Mouse (Mus musculus): ENCODE data around the gene Slc6a5. TPM values are rescaled to one million over a fixed set of nuclear protein-coding genes. Genes with fewer than 3 reads are reported as not detected.
"Not testable (repeated sequence)": the region's sequence is repeated elsewhere in the genome, so short reads cannot be mapped to it uniquely, and the experiment has no call there.

The Slc6a5 gene
- polyA plus RNA-seq, 1 experiment from 2014 or later, result not detected

DNA sequence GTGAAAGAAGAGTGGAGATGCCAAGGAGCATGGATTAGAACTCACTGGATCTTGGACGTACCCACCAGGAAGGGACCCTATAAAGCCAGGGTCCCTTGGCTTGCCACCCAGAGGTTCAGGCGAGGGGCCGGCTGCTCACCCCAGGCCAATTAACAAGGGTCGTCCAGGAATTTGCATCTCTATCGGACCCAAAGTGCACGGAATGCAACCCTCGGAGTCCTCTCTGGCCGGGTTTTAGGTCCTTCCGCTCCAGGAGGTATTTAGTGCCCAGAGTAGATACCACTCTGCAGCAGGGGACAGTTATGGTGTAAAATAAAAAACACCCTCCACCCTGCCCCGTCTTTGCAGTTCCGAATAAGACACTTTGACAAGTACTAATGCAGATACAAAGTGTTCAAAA lies 5.5 kb downstream of the Slc6a5 start:
- H3K4me3 ChIP-seq (replicated peaks), result 0 out of 2 replicates have a peak overlapping the region, but pooled peaks have one; percentile 5
- no peak for ATAC-seq (ENCODE audit: low FRiP score)
- H3K9me3 ChIP-seq, result 0 out of 2 replicates have a peak, but pooled peaks cover 5% of the 10 kb centered on the region
- H3K4me1 ChIP-seq, result peaks cover 11% of the 10 kb centered on the region
- H3K27me3 ChIP-seq, result peaks cover 99% of the 10 kb centered on the region
- H3K27ac ChIP-seq, result no peak overlapping the region
- under 1% methylated on average over 11 of the region's 11 CpGs for WGBS
- no peaks in the 10 kb centered on the region for H3K36me3 ChIP-seq (replicated peaks)
- no peak overlapping the region for H3K9ac ChIP-seq
- no peak overlapping the region for H3K4me2 ChIP-seq

DNA sequence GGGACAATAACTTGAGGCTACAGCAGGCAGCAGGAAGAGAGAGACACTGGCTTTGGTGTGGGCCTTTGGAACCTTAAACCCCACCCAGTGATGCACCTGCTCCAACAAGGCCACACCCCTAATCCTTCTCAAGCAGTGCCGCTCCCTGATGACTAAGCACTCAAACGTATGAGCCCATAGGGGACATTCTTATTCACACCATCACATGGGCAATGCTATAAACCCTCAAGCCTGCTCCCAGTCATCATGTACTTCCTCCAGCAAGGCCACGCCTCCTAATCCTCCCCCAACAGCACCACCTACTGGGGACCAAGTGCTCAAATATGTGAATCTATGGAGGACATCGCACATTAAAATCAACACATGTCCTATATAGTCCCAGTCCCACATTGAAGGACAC lies 9.5 kb downstream of the Slc6a5 start:
- Histone ChIP-seq H3K36me3 (replicated peaks) (no peaks in the 10 kb centered on the region), H3K9ac (no peak overlapping the region), H3K4me3 (replicated peaks) (no peak overlapping the region), H3K9me3 (0 out of 2 replicates have a peak, but pooled peaks cover 5% of the 10 kb centered on the region), H3K27ac (no peak overlapping the region), H3K4me2 (no peak overlapping the region), H3K27me3 (peaks cover 87% of the 10 kb centered on the region), H3K4me1 (peaks cover 7% of the 10 kb centered on the region)
- WGBS, result 87% methylated on average over 4 of the region's 4 CpGs
- ATAC-seq (ENCODE audit: low FRiP score), result no peak

GRCm38 (mm10) chr7:49920751-49921150 lies 10.8 kb downstream of the Slc6a5 start:
- H3K27me3 ChIP-seq, result peaks cover 87% of the 10 kb centered on the region

GRCm38 (mm10) chr7:49922928-49923327 lies 13.0 kb downstream of the Slc6a5 start:
- peak; percentile 84 for ATAC-seq (ENCODE audit: low FRiP score)
- Histone ChIP-seq H3K9me3 (0 out of 2 replicates have a peak, but pooled peaks cover 5% of the 10 kb centered on the region), H3K36me3 (replicated peaks) (no peaks in the 10 kb centered on the region), H3K27me3 (peaks cover 86% of the 10 kb centered on the region), H3K4me3 (replicated peaks) (no peak overlapping the region), H3K9ac (no peak overlapping the region; the same call in 1 of the 2 replicates), H3K4me1 (peaks cover 7% of the 10 kb centered on the region), H3K27ac (peak overlapping the region; percentile 33; the same call in 1 of the 2 replicates), H3K4me2 (0 out of 2 replicates have a peak overlapping the region, but pooled peaks have one; percentile 21)
- WGBS, result 24% methylated on average over 4 of the region's 4 CpGs

More at GRCm38 (mm10) chr7:49920751-49921150, 10.8 kb downstream of the Slc6a5 start:
- Histone ChIP-seq H3K4me3 (replicated peaks) (no peak overlapping the region), H3K9me3 (0 out of 2 replicates have a peak, but pooled peaks cover 5% of the 10 kb centered on the region), H3K4me1 (peaks cover 7% of the 10 kb centered on the region), H3K4me2 (no peak overlapping the region), H3K9ac (no peak overlapping the region), H3K27ac (no peak overlapping the region), H3K36me3 (replicated peaks) (no peaks in the 10 kb centered on the region)
- 87% methylated on average over 4 of the region's 4 CpGs for WGBS
- no peak for ATAC-seq (ENCODE audit: low FRiP score)

DNA sequence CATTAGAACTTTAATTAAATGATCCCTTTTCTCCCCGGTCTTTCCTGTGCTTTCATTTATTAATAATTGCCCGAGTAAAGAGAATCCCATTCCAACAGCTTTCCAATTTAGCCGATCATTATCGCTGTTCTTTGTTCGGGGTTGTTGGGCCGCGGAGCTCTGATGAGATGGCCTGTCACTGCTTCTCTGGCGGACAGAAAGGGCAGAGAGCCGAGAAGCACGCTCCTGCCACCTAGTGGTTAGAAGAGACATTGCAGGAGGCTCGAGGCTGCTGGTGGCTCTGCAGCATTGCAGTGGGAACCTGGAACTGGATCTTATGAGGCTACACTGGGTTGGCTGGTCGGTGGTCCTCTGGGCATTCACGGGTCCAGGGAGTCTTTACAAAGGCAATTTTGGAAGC lies 13.4 kb downstream of the Slc6a5 start:
- H3K9ac ChIP-seq, result no peak overlapping the region
- H3K4me2 ChIP-seq, result 0 out of 2 replicates have a peak overlapping the region, but pooled peaks have one; percentile 21
- ATAC-seq (ENCODE audit: low FRiP score), result peak; percentile 86
- peaks cover 86% of the 10 kb centered on the region for H3K27me3 ChIP-seq
- no peak overlapping the region for H3K4me3 ChIP-seq (replicated peaks)
- WGBS, result under 1% methylated on average over 13 of the region's 13 CpGs
- H3K27ac ChIP-seq, result 0 out of 2 replicates have a peak overlapping the region, but pooled peaks have one; percentile 33
- no peaks in the 10 kb centered on the region for H3K36me3 ChIP-seq (replicated peaks)
- peaks cover 7% of the 10 kb centered on the region for H3K4me1 ChIP-seq
- H3K9me3 ChIP-seq, result 0 out of 2 replicates have a peak, but pooled peaks cover 5% of the 10 kb centered on the region

GRCm38 (mm10) chr7:49928571-49928970 lies 18.6 kb downstream of the Slc6a5 start:
- WGBS, result 60% methylated on average over 3 of the region's 3 CpGs
- Histone ChIP-seq H3K4me3 (replicated peaks) (no peak overlapping the region), H3K9ac (no peak overlapping the region), H3K4me1 (no peaks in the 10 kb centered on the region), H3K4me2 (no peak overlapping the region), H3K27me3 (peaks cover 51% of the 10 kb centered on the region), H3K9me3 (no peaks in the 10 kb centered on the region), H3K36me3 (replicated peaks) (no peaks in the 10 kb centered on the region), H3K27ac (no peak overlapping the region)
- no peak for ATAC-seq (ENCODE audit: low FRiP score)

DNA sequence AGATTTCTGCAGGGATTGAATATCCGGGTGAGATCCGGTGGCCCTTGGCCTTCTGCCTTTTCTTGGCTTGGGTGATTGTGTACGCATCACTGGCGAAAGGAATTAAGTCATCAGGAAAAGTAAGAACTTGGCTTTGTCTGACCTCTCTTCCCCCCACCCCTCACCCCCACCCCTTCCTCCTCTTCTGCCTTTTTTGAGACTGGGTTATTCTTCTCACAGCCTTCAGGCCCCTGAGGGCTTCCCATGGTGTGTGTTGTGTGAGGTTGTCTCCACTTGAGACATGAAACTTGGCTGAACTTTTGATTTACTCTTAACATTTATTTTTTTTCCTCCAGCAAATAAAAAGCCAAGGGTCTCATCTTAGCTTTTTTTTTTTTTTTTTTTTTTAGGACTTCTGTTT lies 20.1 kb downstream of the Slc6a5 start:
- no peak overlapping the region for H3K9ac ChIP-seq
- 34% methylated on average over 4 of the region's 4 CpGs for WGBS
- no peaks in the 10 kb centered on the region for H3K9me3 ChIP-seq
- no peaks in the 10 kb centered on the region for H3K36me3 ChIP-seq (replicated peaks)
- no peak overlapping the region for H3K27ac ChIP-seq
- no peak overlapping the region for H3K4me2 ChIP-seq
- H3K27me3 ChIP-seq, result peaks cover 40% of the 10 kb centered on the region
- H3K4me1 ChIP-seq, result no peaks in the 10 kb centered on the region
- no peak for ATAC-seq (ENCODE audit: low FRiP score)
- H3K4me3 ChIP-seq (replicated peaks), result no peak overlapping the region

DNA sequence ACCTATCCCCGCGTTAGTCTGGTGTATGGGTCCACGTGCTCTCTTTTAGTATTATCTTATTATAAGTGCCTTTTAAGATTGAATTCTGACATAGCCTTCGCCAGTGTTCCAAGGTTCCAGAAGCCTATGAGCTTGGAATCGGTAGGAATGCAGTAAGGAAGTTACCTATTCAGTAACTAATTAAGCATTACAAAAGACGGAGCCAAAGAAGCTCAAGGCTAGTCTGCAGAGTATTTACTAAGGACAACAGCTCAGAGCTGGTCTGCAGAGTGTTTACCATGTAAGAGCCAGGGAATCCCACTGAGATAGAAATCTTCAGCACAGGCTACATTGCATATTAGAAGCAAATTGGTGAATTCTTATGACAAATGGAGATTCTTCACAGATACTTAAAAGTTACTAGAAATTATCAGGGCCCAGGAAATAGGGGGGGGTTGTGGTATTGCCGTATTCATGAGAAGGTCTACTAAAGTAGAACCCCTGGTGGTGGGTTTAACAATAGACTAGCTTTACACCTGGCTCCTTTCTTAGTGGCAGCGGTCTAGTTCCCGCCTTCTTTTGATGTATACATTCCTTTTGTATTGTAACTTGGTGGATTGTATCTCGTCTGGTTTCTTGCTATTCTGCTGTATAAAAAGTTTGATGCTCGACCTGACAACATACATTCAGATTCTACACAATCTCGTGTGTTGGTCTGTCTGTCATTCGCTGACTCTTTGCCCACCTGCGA lies 23.6 kb downstream of the Slc6a5 start:
- H3K27me3 ChIP-seq; H3K27ac ChIP-seq; H3K9me3 ChIP-seq; H3K4me2 ChIP-seq; H3K4me3 ChIP-seq (replicated peaks); H3K36me3 ChIP-seq (replicated peaks); H3K9ac ChIP-seq; H3K4me1 ChIP-seq; ATAC-seq (ENCODE audit: low FRiP score): not testable (repeated sequence)
- 80% methylated on average over 14 of the region's 14 CpGs for WGBS

GRCm38 (mm10) chr7:49936821-49937220 lies 26.9 kb downstream of the Slc6a5 start:
- Histone ChIP-seq H3K27ac (no peak overlapping the region), H3K9me3 (no peaks in the 10 kb centered on the region), H3K4me3 (replicated peaks) (no peak overlapping the region), H3K4me1 (peaks cover 2% of the 10 kb centered on the region; the same call in 1 of the 2 replicates), H3K9ac (no peak overlapping the region), H3K36me3 (replicated peaks) (no peaks in the 10 kb centered on the region), H3K4me2 (no peak overlapping the region), H3K27me3 (no peaks in the 10 kb centered on the region; the same call in 1 of the 2 replicates)
- 84% methylated on average over 3 of the region's 3 CpGs for WGBS
- ATAC-seq (ENCODE audit: low FRiP score), result no peak

DNA sequence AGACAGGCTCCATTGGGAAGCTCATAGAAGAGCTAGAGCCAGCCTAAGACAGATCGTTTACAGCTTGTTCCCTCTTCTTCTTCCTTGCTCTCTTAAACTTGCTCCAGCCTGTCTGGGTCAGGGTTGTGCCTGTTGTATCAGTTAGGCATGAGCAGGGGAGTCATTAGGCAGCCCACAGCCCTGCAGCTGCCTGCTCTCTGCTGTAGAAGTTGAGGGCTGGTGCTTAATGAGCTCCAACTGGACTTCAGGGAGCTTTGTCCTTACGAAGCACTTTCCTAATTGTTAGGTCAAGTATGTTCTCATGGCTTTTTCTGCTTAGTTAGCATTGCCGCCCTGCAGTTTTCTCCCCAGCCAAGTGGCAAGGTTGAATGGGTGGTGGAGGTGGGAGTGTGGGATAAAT lies 32.1 kb downstream of the Slc6a5 start:
- H3K27ac ChIP-seq, result no peak overlapping the region
- peaks cover 11% of the 10 kb centered on the region for H3K4me1 ChIP-seq
- H3K4me2 ChIP-seq, result no peak overlapping the region
- H3K4me3 ChIP-seq (replicated peaks), result no peak overlapping the region
- peak; percentile 46; the same call in 1 of the 2 replicates for ATAC-seq (ENCODE audit: low FRiP score)
- WGBS, result 44% methylated on average over 3 of the region's 3 CpGs
- H3K27me3 ChIP-seq, result no peaks in the 10 kb centered on the region
- H3K9me3 ChIP-seq, result no peaks in the 10 kb centered on the region
- H3K36me3 ChIP-seq (replicated peaks), result no peaks in the 10 kb centered on the region
- no peak overlapping the region for H3K9ac ChIP-seq

- Histone ChIP-seq H3K4me2 (no peak overlapping the region), H3K9me3 (no peaks in the 10 kb centered on the region)
These were observed 32.5 kb downstream of the Slc6a5 start for GRCm38 (mm10) chr7:49942490-49942889.

GRCm38 (mm10) chr7:49946691-49947090 lies 36.7 kb downstream of the Slc6a5 start:
- Histone ChIP-seq H3K36me3 (replicated peaks) (no peaks in the 10 kb centered on the region), H3K9ac (no peak overlapping the region), H3K9me3 (no peaks in the 10 kb centered on the region), H3K4me1 (peaks cover 10% of the 10 kb centered on the region), H3K27me3 (peaks cover 11% of the 10 kb centered on the region; the same call in 1 of the 2 replicates), H3K4me2 (no peak overlapping the region), H3K27ac (no peak overlapping the region), H3K4me3 (replicated peaks) (no peak overlapping the region)
- WGBS, result 95% methylated on average over 9 of the region's 9 CpGs
- ATAC-seq (ENCODE audit: low FRiP score), result no peak

More at GRCm38 (mm10) chr7:49942490-49942889, 32.5 kb downstream of the Slc6a5 start:
- no peak for ATAC-seq (ENCODE audit: low FRiP score)
- Histone ChIP-seq H3K4me3 (replicated peaks) (no peak overlapping the region), H3K9ac (no peak overlapping the region), H3K36me3 (replicated peaks) (no peaks in the 10 kb centered on the region), H3K27ac (no peak overlapping the region), H3K4me1 (peaks cover 11% of the 10 kb centered on the region), H3K27me3 (no peaks in the 10 kb centered on the region)
- 57% methylated on average over 5 of the region's 5 CpGs for WGBS

Data from forebrain, embryonic 12.5 days (tissue).